Mouse (Mus musculus): ENCODE results near the gene Gm10681. TPM values are rescaled to one million over a fixed set of nuclear protein-coding genes. Genes with fewer than 3 reads are reported as not detected.

Gene Gm10681
- polyA plus RNA-seq, 1 experiment from 2014 or later = not detected

Other genes starting within 250 kb of the Gm10681 start
- 318 and 329 TPM in 2 replicates for gene Phgdh, start 248.8 kb downstream of the Gm10681 start, polyA plus RNA-seq (2014; fragmentation: Nextera tagmentation; extraction: Ambion mirVana)
- gene Zfp697, start 206.3 kb downstream of the Gm10681 start, polyA plus RNA-seq (2014; fragmentation: Nextera tagmentation; extraction: Ambion mirVana) = 10.4 and 11.0 TPM in 2 replicates
- not detected in 2 replicates for gene Gm4450, start 131.7 kb downstream of the Gm10681 start, polyA plus RNA-seq (2014; fragmentation: Nextera tagmentation; extraction: Ambion mirVana)
- not detected in 2 replicates for gene Hsd3b4, start 78.3 kb downstream of the Gm10681 start, polyA plus RNA-seq (2014; fragmentation: Nextera tagmentation; extraction: Ambion mirVana)
- not detected in 2 replicates for gene Hsd3b5, start 41.4 kb upstream of the Gm10681 start, polyA plus RNA-seq (2014; fragmentation: Nextera tagmentation; extraction: Ambion mirVana)
- 0.08 TPM in 1 of 2 replicates, not detected in the other for gene Hsd3b2, start 135.7 kb upstream of the Gm10681 start, polyA plus RNA-seq (2014; fragmentation: Nextera tagmentation; extraction: Ambion mirVana)
- not detected in 2 replicates for gene Hsd3b3, start 174.3 kb upstream of the Gm10681 start, polyA plus RNA-seq (2014; fragmentation: Nextera tagmentation; extraction: Ambion mirVana)
- gene Hsd3b6, start 225.6 kb upstream of the Gm10681 start, polyA plus RNA-seq (2014; fragmentation: Nextera tagmentation; extraction: Ambion mirVana) = 12.6 and 15.3 TPM in 2 replicates